Mouse (Mus musculus): ENCODE measurements at regions not wholly inside any gene's neighbourhood (a gene's known extent, or its start where the extent isn't known, plus 50 kb on each side); places are given as distances from the start of the nearest gene placed in this dataset.
"Not testable (repeated sequence)": the region's sequence is repeated elsewhere in the genome, so short reads cannot be mapped to it uniquely, and the experiment has no call there.

- not testable (repeated sequence) for DNase-seq (ENCODE audit: low spot score in 2 of 2)
Observed at GRCm38 (mm10) chr10:96421506-96421905, 195.3 kb upstream of the Btg1 start.

GRCm38 (mm10) chr10:96427407-96427806 is 189.4 kb upstream of the Btg1 start:
- no peak for DNase-seq (ENCODE audit: low spot score in 2 of 2)

DNA sequence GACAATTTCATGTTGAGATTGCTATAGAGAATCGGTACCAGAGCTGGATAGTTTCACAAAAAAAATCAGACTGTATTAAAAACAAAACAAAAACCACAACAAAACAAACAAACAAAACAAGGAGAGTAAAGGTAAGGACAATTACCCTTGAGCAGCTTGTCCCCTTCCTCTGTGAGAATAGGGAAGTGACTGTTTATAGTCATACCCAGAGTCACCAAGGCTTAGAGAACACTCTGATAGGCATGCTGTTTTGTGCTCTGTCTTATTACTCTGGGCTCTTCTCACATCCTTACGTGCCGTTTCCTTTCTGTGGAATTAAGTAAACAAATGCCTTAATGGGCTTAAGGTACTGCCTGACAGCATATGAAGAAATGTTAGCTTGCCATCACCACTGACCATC is 186.7 kb upstream of the Btg1 start:
- no peak for DNase-seq (ENCODE audit: low spot score in 2 of 2)

DNA sequence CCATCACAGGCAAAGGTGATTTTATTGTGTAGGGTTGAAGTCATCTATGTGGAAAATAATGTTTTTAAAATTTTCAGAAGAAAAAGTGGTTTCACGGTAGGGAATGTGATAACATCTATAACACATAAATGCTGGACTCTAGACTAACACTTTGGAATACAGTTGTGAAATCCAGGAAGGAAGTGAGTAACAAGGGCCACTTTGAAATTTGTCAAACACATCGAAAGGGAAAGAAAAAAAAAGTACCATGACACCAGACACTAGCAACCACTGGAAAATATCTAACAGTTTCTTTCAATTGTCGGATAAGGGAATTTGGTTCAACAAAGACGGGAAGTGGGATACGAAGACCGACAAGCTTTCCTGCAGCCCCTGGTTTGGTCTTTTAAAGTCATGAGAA is 181.7 kb upstream of the Btg1 start:
- no peak for DNase-seq (ENCODE audit: low spot score in 2 of 2)

DNA sequence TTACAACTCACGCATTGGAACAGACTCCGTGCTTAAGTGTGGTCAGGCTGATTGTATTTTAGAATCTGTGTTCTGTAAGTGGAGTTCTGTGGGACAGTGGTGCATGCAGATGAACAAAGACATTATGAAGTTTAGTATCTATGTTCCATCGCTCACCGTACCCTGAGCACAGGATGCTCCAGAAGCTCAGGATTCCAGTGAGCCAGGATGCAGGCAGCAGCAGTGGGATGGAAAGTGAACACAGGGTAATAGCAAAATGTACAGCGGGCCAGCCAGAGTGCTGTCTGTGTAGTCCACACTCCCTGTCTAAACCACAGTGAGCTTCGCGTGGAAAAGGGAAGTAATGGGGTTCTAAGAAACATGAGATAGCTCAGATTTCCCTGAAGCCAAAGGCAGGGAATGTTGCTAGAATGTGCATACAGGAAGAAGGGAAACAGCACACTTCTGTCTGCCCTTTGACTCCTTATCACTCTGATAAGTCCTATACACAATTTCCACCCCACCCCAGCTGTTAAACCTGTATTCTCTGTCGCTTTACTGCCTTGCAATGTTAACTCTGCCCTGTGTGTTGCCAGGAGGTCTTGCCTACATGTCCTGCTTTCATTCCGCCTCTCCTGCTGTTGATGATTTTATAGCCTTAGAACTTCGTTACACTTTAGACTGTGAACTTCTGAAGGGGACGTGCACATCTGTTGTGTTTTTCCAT is 178.3 kb upstream of the Btg1 start:
- no peak for DNase-seq (ENCODE audit: low spot score in 2 of 2)

DNA sequence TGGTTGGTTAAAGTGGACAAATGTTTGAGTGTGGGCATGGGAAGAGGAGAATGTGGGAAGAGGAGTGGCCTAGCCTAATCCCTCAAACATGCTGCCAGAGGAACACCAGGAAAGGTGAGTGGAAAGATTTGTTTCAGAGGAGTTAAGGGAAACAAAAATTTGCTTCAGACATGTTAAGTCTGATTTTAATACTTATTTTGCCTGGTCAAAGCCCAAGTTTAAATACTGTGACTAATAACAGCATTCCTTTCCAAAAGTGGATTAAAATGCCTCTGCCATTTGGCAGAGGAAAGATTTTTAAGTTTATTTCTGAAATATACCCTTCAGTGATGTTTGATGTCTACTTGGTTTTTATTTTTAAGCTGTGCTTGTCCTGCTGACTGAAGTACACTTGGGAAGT is 174.6 kb upstream of the Btg1 start:
- DNase-seq (ENCODE audit: low spot score in 2 of 2) = no peak

DNA sequence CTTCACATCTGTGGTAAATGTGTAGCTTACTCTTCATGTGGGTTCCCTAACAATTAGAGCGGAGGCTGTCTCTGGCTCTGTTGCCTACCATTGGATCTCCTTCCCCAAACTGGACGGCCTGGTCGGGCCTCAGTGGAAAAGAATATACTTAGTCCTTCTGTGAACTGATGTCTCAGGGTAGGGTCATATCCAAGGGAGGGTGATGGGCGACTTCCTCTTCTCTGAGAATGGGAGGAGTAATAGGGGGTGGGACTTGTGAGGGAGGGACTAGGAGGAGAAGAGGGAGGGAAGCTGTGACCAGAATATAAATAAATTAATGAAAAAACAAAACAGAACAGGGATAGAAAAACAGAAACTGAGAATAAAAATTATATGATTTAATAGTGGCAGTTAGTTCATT is 166.5 kb upstream of the Btg1 start:
- DNase-seq (ENCODE audit: low spot score in 2 of 2) = no peak

DNA sequence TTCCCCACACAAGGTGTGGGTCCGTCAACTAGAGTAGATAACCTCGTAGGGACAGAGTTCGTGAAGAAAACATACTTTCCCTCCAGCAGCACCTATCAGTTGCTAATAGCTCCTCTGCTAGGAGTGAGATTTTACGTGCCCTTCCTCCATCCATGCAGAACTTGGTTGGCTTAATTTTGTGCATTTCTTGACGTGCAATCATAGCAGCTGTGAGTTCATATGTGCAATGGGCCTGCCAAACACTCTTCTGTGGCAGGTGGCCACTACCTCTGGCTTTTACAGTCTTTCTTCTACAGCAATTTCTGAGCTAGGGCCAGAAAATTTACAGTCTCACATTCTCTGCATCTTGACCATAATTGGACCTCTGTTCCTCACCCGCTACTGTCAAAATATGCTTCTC is 161.9 kb upstream of the Btg1 start:
- no peak for DNase-seq (ENCODE audit: low spot score in 2 of 2)

- no peak for DNase-seq (ENCODE audit: low spot score in 2 of 2)
Observed at GRCm38 (mm10) chr10:96458551-96458950, 158.3 kb upstream of the Btg1 start.

DNA sequence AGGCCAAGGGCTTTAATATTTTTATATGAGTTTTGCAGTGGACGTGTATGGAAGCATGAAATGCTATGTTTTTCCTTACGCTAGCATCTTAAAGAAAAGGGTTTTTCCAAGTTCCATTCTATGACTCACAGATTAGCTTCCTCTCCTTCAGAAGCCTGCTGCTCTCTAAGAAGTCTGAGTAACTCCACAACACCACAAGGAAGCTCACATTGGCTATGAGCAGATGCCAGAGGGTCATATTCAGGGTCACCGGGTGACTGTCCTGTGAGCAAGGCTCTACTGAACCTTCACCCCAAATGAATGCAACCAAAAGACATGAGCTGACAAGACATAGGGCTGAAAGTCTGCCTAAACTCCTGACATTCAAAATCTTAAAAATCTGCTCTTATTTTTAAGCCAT is 157.6 kb upstream of the Btg1 start:
- DNase-seq (ENCODE audit: low spot score in 2 of 2) = no peak

DNA sequence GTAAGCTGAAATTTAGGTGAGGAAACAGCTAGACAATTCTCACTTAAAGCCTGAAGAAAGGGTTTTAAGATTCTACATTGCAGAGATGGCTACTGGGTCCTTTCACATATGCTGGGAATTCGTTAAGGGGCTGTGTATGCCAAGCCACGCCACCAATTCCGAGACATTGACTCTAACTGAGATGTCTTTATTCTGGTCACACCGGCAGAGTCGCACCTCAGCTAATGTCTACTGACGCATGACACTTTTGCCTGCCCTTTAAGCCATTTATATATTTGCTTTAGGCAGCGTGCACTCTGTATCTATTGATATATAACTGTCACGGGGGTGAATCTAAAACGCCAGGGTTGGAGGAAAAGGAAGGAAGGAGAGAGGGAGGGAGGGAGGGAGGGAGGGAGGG is 156.7 kb upstream of the Btg1 start:
- no peak for DNase-seq (ENCODE audit: low spot score in 2 of 2)

GRCm38 (mm10) chr10:96460617-96461338 is 156.0 kb upstream of the Btg1 start:
- DNase-seq (ENCODE audit: low spot score in 2 of 2) = peak in 1 of 2 experiments; percentile 11

- no peak for DNase-seq (ENCODE audit: low spot score in 2 of 2)
Observed at GRCm38 (mm10) chr10:96465967-96466366, 150.8 kb upstream of the Btg1 start.

DNA sequence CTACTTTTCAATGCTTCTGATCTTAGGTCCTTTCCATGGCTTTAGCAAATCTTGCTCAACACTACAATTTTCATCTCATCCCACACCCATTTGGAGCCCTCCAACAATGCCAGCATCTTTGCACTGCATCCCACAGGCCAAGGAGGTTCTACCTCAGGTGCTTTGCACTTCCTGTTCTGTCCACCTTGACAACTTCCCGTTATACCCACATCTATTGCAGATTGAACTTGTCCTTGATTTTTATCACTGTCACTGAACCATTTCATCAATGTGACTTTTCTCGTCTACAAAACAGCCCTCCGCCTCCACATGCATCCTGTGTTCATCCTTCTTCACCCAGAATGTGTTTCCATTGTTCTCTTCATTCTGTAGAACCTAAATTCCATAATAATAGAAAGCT is 150.0 kb upstream of the Btg1 start:
- no peak for DNase-seq (ENCODE audit: low spot score in 2 of 2)

DNA sequence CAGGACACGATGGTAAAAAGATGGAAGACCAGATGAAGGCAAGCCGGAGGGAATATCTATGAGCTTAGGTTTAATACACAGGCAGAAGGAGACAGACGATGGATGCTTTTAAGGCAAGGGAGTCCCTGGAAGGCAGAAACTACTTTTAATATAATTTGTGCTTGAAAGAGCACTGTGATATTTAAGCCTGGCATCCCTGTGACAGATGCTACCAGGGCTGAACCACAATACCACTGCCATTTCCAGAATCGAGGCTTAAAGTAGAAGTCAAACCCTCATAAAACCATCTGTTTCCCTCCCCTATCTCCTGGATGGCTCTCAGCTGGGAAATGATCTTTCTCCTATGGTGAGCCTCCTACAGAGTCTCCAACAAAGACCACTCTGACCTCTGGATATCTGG is 149.1 kb upstream of the Btg1 start:
- DNase-seq (ENCODE audit: low spot score in 2 of 2) = no peak

DNA sequence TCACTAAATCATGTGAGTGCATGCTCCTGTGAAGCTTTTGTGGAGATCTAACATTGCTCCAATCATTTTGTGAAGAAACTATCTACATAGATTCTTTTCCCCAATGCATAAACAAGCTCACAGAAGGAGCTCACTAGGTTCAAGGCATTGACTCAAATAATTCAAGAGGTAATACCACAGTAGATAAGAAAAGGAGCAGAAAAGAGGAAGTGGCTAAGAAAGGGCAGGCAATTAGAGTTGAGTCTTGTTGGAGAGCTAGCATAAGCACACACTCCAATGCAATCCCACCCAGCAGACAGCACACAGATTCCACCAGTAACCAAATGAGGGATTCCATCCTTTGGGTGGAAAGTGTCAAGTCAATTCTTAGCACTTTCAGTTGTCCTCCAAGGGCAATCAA is 145.3 kb upstream of the Btg1 start:
- peak in 1 of 2 experiments; percentile 8 for DNase-seq (ENCODE audit: low spot score in 2 of 2)

DNA sequence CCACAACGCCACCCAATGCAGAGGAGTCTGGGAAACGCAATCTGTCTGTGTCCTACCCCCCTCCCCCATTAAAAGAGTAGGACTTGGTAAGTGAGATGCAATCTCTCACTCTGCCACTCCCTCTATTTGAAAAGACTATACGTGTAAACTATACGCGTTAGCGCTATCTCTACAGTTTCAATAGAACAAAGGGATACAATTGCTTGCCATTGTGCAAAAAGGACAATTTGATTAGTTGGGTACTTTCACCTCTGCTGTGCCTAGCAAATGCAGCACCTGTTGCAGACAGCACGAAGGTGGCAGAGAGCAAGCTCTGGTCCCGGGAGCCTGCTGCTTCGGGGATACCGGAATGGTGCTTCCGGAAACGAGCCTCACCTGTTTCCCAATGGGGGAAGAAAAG is 137.5 kb upstream of the Btg1 start:
- DNase-seq (ENCODE audit: low spot score in 2 of 2) = no peak

DNA sequence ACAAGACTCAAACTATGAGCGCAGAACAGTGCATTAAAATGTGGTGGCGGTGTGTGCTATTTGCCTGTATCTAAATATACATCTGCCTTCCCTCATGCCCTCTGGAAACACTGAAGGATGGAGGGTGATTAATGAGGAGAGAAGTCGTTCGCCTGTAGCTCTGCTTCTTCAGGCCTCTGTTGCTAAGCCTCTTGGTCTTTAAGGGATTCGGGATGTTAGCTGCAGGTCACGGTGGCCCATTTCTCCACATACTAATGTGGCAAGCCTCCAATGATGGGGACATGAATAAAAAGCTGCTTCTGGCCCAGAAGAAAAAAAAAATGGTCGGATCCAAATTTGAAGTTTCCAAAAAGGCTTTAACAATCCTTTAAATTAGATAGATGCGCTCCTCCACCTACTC is 137.0 kb upstream of the Btg1 start:
- no peak for DNase-seq (ENCODE audit: low spot score in 2 of 2)

- DNase-seq (ENCODE audit: low spot score in 2 of 2) = no peak
Observed at GRCm38 (mm10) chr10:96480453-96481324, 136.1 kb upstream of the Btg1 start.

- peak in 1 of 2 experiments; percentile 53 for DNase-seq (ENCODE audit: low spot score in 2 of 2)
Observed at GRCm38 (mm10) chr10:96481325-96481638, 135.5 kb upstream of the Btg1 start.

GRCm38 (mm10) chr10:96486724-96487123 is 130.1 kb upstream of the Btg1 start:
- no peak for DNase-seq (ENCODE audit: low spot score in 2 of 2)

DNA sequence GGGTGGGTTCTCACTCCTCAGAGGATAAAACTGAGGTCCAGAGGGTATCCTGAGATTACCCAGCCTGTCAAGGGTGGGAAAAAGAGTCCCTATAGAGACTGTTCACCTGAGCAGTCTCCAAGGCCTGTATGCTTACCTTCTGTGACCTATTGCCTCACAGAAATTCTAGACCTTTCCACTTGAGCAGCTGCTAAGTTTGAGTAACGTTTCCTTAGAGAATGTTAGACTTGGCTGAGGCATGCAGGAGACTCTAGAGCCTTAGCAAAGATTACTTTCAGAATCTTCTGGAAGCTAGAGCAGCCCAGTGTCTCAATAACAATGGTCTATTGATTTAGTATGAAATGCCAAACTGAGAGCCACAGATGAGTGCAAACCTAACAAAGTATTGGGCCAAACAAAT is 123.1 kb upstream of the Btg1 start:
- no peak for DNase-seq (ENCODE audit: low spot score in 2 of 2)

- DNase-seq (ENCODE audit: low spot score in 2 of 2) = no peak
Observed at GRCm38 (mm10) chr10:96496700-96497099, 120.1 kb upstream of the Btg1 start.

Measured in natural killer cell, adult 2 months (primary cell).